Mouse (Mus musculus) megakaryocyte, embryonic 14.5 days (primary cell): ENCODE results near the gene R3hcc1l. TPM values are rescaled to one million over a fixed set of nuclear protein-coding genes. Genes with fewer than 3 reads are reported as not detected.

Experiments
- H3K27me3 ChIP-seq: replicated peaks from 2 replicates; pipeline ENCODE3; 2012; ENCODE audit warnings: inconsistent platforms
- H3K36me3 ChIP-seq: replicated peaks from 2 replicates; pipeline ENCODE3; 2012; ENCODE audit warnings: low read length, inconsistent platforms, mixed read lengths
- H3K4me1 ChIP-seq: 2 replicates; pipeline ENCODE4 v1.6.1; 2012; ENCODE audit warnings: inconsistent platforms
- H3K4me3 ChIP-seq: replicated peaks from 2 replicates; pipeline ENCODE3; 2012; ENCODE audit warnings: moderate library complexity, mild to moderate bottlenecking, inconsistent platforms
- H3K9me3 ChIP-seq: 2 replicates; pipeline ENCODE4 v1.6.1; 2012; ENCODE audit warnings: inconsistent platforms
- FLI1 ChIP-seq: IDR thresholded peaks from 2 replicates; pipeline ENCODE4 v1.6.1; 2012; ENCODE audit warnings: low read length, inconsistent platforms, mixed read lengths
- GATA1 ChIP-seq: IDR thresholded peaks from 3 replicates; pipeline ENCODE4 v1.6.1; 2012; ENCODE audit warnings: mixed read lengths, low read length, inconsistent platforms, borderline replicate concordance
- polyA plus RNA-seq: library from polyadenylated mRNA; stranded (reverse); fragments of >175 nt; gene quantifications from 2 replicates; pipeline ENCODE4 v1.2.3, GENCODE M21; 2012; ENCODE audit warnings: low replicate concordance; ENCODE audit not compliant: insufficient read depth

R3hcc1l gene
- 1.1 and 1.5 TPM in 2 replicates for polyA plus RNA-seq

- TF ChIP-seq GATA1 = no peak
- no peak for TF ChIP-seq FLI1
- Histone ChIP-seq H3K36me3 (no peaks in the 10 kb centered on the region), H3K27me3 (peaks cover 19% of the 10 kb centered on the region), H3K4me1 (peaks cover 36% of the 10 kb centered on the region), H3K4me3 (peak within 1 kb of the TSS; percentile 98), H3K9me3 (no peaks in the 10 kb centered on the region)
Measured at GRCm38 (mm10) chr19:42518620-42519310, at the start of gene R3hcc1l. Gene R3hcc1l, plus strand, starts transcription at chr19:42518759.

DNA sequence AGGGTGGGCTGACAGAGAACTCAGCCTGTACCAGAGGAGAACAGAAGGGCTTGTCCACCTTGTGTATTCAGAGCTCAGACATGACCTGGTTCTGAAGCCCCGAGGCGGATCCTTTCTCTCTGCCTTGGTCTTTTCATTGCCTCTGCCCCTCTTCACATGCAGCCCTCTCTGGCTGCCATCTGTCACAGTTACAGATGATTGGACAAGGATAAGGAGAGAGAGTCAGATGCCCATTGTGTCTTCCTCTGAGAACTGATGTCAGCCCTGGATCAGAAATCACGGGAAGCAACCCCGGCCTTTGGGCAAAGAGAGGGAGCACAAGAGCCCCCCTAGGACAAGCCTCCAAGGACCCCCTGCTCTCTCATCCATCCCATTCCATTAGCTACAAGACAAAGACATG is 47.0 kb upstream of the R3hcc1l start:
- no peaks in the 10 kb centered on the region for H3K36me3 ChIP-seq
- TF ChIP-seq FLI1 = no peak
- no peaks in the 10 kb centered on the region for H3K9me3 ChIP-seq
- H3K4me3 ChIP-seq = no peak overlapping the region
- no peaks in the 10 kb centered on the region for H3K27me3 ChIP-seq
- no peaks in the 10 kb centered on the region for H3K4me1 ChIP-seq

DNA sequence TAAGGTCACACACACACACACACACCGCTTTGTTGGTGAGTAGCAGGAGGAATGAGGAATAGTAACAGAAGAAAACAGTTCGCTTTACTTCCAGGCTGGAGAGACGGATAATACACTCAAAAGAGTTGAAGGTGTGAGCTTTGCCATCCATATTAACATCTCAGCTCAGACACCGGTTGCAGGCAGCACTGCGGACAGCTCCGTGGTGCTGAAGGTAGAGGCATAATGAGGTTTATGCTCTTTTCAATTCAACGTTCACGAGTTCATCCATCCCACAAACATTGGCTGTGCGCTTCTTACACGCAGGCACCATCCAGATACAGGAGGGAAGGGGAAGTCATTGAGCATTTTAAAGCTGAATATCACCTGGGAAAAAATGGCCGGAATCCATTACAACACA is 45.7 kb upstream of the R3hcc1l start:
- no peak for TF ChIP-seq GATA1
- Histone ChIP-seq H3K4me1 (peaks cover 6% of the 10 kb centered on the region), H3K9me3 (no peaks in the 10 kb centered on the region), H3K36me3 (no peaks in the 10 kb centered on the region), H3K27me3 (no peaks in the 10 kb centered on the region), H3K4me3 (no peak overlapping the region)

DNA sequence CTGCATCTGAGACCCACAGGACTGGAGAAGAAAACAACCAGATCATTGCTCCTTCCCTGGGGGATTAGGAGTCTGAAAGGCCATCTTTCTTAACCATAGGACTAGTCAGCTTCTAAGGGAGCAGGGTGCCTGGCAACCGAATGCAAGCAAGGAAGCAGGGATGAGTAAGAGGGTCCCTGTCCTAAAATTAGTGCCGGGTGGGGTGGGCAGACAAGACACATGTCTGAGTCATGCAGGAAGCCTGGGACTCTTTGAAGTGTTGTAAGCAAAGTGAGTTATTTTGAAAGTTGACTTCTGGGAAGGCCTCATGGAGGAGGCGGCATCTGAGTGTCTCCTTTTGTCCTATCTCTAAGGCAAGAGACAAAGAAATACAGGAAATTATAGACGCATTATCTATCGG is 40.8 kb upstream of the R3hcc1l start:
- TF ChIP-seq FLI1 (no peak), GATA1 (no peak)
- peaks cover 7% of the 10 kb centered on the region for H3K9me3 ChIP-seq
- no peaks in the 10 kb centered on the region for H3K36me3 ChIP-seq
- H3K4me3 ChIP-seq = no peak overlapping the region
- H3K4me1 ChIP-seq = peaks cover 15% of the 10 kb centered on the region
- H3K27me3 ChIP-seq = peaks cover 10% of the 10 kb centered on the region

- Histone ChIP-seq H3K4me1 (peaks cover 15% of the 10 kb centered on the region), H3K36me3 (no peaks in the 10 kb centered on the region), H3K9me3 (peaks cover 7% of the 10 kb centered on the region), H3K27me3 (peaks cover 15% of the 10 kb centered on the region), H3K4me3 (peak overlapping the region; percentile 5)
- no peak for TF ChIP-seq FLI1
- no peak for TF ChIP-seq GATA1
Measured at GRCm38 (mm10) chr19:42478303-42478702, 40.3 kb upstream of the R3hcc1l start.

- H3K27me3 ChIP-seq = peaks cover 26% of the 10 kb centered on the region
Measured at GRCm38 (mm10) chr19:42485443-42485842, 33.1 kb upstream of the R3hcc1l start.

DNA sequence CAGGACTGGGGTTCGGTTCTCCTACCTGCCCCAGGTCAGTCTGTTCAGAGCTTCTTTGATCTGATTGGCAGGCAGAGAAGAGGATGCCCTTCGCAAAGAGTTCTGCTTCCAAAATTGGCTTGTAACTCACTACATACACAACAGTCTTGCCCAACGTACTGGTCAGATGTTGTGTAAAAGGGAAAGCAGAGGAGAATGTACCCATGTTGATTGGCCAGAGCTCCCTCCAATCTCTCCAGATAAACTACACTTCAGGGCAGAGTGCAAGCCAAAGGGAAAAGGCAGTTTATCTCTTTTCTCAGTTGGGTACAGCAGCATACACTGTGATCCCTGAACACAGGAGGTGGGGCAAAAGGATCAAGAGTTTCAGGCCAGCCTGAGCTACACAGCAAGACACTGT is 31.3 kb upstream of the R3hcc1l start:
- Histone ChIP-seq H3K4me1 (peaks cover 7% of the 10 kb centered on the region; the same call in 1 of the 2 replicates), H3K36me3 (no peaks in the 10 kb centered on the region), H3K27me3 (peaks cover 36% of the 10 kb centered on the region), H3K9me3 (no peaks in the 10 kb centered on the region), H3K4me3 (no peak overlapping the region)
- TF ChIP-seq FLI1 = no peak
- TF ChIP-seq GATA1 = no peak

More at GRCm38 (mm10) chr19:42485443-42485842, 33.1 kb upstream of the R3hcc1l start:
- no peak overlapping the region for H3K4me3 ChIP-seq
- H3K4me1 ChIP-seq = peaks cover 7% of the 10 kb centered on the region; the same call in 1 of the 2 replicates
- peaks cover 7% of the 10 kb centered on the region for H3K9me3 ChIP-seq
- no peaks in the 10 kb centered on the region for H3K36me3 ChIP-seq
- TF ChIP-seq FLI1 = no peak
- TF ChIP-seq GATA1 = no peak

DNA sequence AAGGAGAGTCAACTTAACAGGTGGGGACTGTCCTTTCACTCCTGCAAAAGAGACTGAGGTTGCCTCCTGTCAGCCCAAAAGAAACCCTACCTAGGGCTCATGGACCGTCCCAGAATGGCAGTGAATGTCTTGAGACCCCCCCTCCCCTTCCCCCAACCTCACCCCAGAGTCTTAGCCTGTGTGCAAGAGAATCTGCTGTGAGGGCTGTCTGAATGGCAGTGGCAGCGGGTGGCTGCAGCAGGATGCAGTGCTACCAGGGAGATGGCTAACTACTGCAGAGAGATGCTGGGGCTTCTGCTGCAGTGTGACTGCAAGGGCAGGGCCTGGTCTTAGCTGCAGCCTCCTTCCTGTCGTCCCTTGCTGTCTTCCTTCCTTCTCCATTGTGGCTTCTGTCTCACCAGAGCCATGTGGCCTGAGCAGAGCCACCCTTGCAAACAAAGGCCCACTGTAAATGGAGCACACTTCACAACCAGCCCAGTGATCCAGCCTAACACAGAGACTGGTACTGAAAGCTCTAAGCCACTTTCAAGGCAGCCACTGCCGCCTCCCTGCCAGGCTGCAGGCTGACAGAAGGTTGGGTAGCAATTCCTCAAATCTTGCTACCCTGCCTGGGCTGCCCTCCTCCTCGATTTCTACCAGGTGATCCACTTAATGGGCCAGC is 25.2 kb upstream of the R3hcc1l start:
- H3K9me3 ChIP-seq = no peaks in the 10 kb centered on the region
- peak overlapping the region; percentile 33 for H3K4me3 ChIP-seq

DNA sequence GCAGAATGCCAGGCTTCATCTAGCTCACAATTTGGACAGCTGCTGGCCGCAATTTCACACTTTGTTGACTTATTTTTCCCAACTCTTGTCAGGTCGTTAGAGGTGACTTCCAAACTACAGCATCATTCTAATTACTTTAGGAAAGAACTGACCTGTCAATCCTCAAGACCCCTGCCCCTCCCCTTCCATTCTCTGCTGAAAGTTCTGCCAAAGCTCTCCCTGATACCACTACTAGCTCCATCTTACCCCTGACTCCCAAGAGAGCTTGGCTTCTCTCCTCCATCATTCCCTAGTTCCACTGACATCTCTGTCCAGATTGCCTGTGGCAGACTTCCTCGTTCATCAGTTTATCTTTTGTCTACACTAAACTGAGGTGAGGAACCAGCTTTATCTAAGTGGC is 14.4 kb upstream of the R3hcc1l start:
- peaks cover 38% of the 10 kb centered on the region for H3K27me3 ChIP-seq
- TF ChIP-seq FLI1 = no peak
- TF ChIP-seq GATA1 = no peak
- H3K9me3 ChIP-seq = no peaks in the 10 kb centered on the region
- no peaks in the 10 kb centered on the region for H3K36me3 ChIP-seq
- H3K4me1 ChIP-seq = no peaks in the 10 kb centered on the region
- no peak overlapping the region for H3K4me3 ChIP-seq

More for the DNA sequence above, 25.2 kb upstream of the R3hcc1l start:
- Histone ChIP-seq H3K36me3 (no peaks in the 10 kb centered on the region), H3K4me1 (peaks cover 4% of the 10 kb centered on the region; the same call in 1 of the 2 replicates), H3K27me3 (peaks cover 42% of the 10 kb centered on the region)
- TF ChIP-seq FLI1 (no peak), GATA1 (no peak)

- no peaks in the 10 kb centered on the region for H3K9me3 ChIP-seq
- peaks cover 14% of the 10 kb centered on the region for H3K4me1 ChIP-seq
- TF ChIP-seq FLI1 (no peak), GATA1 (no peak)
- H3K36me3 ChIP-seq = no peaks in the 10 kb centered on the region
- H3K4me3 ChIP-seq = no peak overlapping the region
- peaks cover 50% of the 10 kb centered on the region for H3K27me3 ChIP-seq
Measured at GRCm38 (mm10) chr19:42509625-42510024, 8.9 kb upstream of the R3hcc1l start.
